Mouse (Mus musculus): Measurements from ENCODE around the gene Has3.
"Not testable (repeated sequence)": the region's sequence is repeated elsewhere in the genome, so short reads cannot be mapped to it uniquely, and the experiment has no call there.

The Has3 gene

GRCm38 (mm10) chr8:106887336-106888189 is 17.5 kb downstream of the Has3 start:
- peak; percentile 72 for DNase-seq

DNA sequence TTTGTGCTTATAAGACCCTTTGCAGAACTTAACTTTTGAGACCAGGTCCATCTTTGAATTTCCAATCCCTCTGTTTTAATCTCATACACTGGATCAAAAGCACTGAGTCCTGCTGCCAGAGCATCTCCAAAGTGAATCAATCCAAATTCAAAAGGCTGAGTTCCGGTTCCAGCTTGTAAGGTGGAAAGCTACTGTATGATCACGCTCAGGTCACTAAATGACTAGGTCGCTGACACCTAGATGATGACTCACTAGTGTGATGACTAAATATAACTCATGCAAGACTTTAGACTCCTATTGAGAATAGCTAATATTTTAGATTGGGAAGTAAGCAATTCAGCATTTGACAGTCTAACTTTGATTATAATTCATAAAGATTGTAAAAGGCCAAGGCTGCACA is 18.8 kb downstream of the Has3 start:
- DNase-seq = no peak

- DNase-seq = no peak
These were observed 22.3 kb downstream of the Has3 start for GRCm38 (mm10) chr8:106892210-106892805.

GRCm38 (mm10) chr8:106892806-106893451 is 22.9 kb downstream of the Has3 start:
- no peak for DNase-seq

GRCm38 (mm10) chr8:106893481-106894156 is 23.6 kb downstream of the Has3 start, which contains the start of gene Utp4:
TSS of gene Utp4 (plus strand) at chr8:106893636.
- DNase-seq = peak; percentile 82

- no peak for DNase-seq
These were observed 29.4 kb downstream of the Has3 start for GRCm38 (mm10) chr8:106899473-106899872.

- DNase-seq = peak; percentile 34
These were observed 35.9 kb downstream of the Has3 start for GRCm38 (mm10) chr8:106905727-106906480.

- DNase-seq = no peak
These were observed 36.6 kb downstream of the Has3 start for GRCm38 (mm10) chr8:106906635-106907034.

- no peak for DNase-seq
These were observed 37.4 kb downstream of the Has3 start for GRCm38 (mm10) chr8:106907450-106907849.

DNA sequence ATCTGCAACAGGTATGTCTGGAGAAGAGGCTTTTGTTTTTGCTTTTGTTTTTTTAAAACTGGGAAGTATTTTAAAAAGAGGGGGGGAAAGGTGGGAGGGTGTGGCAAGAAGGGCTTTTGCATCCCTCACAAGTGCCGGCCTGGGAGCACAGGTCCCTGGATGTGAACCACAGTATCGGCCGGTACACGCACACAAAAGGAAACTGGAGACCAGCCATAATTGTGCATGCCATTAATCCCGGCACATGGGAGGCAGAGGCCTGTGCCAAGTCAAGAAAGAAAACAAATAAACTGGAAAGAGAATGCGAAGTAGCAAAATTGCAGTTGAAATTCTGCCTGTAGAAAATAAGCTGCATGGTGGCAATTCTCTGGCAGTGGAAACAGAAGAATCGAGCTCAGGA is 38.2 kb downstream of the Has3 start:
- no peak for DNase-seq

DNA sequence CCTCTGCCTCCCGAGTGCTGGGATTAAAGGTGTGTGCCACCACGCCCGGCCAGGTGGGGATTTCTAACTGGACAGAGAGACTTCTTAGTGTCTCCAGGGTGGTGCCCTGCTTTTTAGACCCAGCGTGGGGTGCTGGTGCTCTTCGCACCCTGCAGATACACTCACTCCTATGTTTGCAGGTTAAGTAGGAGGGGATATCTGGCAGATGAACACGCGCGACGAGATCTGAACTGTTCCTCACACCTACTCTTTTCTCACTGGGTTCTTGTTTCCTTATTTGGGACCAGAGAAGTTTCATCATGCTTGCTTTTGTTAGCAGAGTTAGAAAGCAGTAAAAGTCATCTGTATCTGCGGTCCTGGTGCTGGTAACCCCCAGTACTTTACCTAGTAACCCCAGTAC is 43.6 kb downstream of the Has3 start:
- DNase-seq = no peak

DNA sequence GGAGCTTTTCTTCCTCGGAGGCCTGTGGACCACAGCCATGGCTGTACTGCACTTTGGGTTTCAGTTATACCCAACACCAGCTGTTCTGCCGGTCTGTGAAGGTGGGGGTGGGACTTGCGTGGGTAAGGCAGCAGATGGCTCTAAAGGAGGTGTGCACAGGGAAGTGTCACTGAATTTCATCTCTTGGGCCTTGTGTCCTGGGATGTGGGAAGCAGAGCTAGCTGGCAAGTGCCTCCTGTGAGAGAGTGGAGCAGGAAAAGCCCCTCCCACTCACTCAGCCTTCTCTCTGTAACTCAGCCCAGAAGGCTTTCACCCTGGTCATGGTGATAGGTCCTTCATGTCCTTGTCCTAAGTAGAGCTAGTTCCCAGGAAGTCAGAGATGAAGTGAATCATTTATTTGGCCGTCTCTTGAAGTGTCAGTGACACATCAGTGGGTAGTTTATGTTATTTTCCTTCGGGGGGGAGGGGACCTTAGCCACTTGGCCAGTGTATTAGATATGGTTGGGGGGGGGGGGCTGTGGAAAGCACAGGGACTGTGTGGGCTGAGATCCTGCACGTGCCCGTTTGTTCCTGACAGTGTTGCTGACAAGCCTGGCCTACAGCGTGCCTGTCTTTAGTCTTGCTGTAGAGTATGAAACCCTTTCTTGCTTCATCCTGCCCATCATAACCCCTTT is 49.8 kb downstream of the Has3 start:
- no peak for DNase-seq

- no peak for DNase-seq
These were observed 50.3 kb downstream of the Has3 start for GRCm38 (mm10) chr8:106920395-106920741.

DNA sequence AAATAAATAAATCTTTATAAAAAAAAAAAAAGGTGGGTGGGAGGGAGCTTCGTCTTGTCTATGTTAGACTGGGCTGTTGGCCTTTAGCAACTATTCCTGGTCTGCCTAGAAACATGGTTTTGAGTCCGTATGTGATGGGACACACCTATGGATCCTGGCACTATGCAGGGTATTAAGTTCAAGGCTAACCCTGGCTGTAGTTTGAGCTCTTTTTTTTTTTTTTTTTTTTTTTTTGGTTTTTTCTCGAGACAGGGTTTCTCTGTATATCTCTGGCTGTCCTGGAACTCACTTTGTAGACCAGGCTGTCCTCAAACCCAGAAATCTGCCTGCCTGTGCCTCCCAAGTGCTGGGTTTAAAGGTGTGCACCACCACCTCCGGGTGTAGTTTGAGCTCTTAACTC is 54.0 kb downstream of the Has3 start:
- no peak for DNase-seq

DNA sequence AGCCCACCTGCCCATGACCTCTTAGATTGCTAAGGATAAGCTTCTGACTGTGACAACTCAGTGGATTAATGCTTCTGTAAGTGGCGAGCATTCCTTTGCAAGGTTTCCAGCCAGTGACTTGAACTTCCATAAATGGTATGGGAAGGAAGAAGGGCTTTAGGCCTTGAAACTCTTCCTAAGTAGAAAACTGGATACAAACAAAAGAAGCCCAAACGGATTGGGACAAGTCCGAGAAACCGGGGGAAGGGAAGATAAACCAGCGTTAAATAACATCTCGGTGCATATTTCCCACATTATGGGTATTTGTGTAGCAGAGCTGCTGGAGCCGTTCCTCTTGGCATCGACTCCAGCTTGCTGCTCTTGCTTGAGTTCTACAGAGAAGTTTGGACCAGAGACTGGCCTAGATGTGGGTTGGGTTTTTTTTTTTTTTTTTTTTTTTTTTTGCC is 54.9 kb downstream of the Has3 start:
- DNase-seq = no peak

DNA sequence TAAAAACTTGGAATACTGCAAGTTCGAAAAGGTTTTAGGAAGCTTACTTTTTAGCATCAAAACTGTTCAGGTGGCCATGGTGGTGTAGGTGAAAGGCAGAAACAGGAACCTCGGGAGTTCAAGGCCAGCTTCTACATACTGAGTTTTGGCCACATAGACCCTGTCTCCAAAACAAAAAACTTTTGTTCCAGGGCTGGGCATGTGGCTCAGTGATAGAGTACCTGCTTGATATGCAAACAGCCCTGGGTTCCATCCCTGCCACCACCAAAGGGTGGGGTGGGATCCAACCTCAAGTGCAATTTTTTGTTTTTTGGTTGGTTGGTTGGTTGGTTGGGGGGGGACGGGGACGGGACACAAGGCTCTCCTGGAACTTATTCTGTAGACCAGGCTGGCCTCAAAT is 55.4 kb downstream of the Has3 start:
- DNase-seq = no peak

- no peak for DNase-seq
These were observed 57.2 kb downstream of the Has3 start for GRCm38 (mm10) chr8:106927247-106927646.

- DNase-seq = not testable (repeated sequence)
These were observed 58.1 kb downstream of the Has3 start for GRCm38 (mm10) chr8:106928182-106928581.

- DNase-seq = no peak
These were observed 59.3 kb downstream of the Has3 start for GRCm38 (mm10) chr8:106929155-106929913.

DNA sequence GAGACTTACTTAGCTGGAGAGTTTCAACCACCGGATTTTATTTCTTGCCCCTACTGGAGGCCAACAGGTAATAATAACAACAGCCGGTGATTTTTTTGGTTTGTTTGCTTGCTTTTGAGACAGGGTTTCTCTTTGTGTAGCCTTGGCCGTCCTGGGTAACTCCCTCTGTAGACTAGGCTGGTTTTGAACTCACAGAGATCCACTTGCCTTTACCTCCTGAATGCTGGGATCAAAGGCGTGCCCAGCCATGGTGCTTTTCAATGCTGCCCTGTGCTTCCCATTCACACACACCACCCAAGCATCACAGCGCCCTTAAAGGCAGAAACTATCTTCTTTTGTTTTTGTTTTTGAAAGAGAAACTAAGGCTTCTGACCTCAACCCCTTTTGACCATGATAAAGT is 59.9 kb downstream of the Has3 start:
- no peak for DNase-seq

GRCm38 (mm10) chr8:106932376-106933065 is 62.5 kb downstream of the Has3 start:
- DNase-seq = no peak

Data from cerebellum, adult 8-10 months (tissue).